Mouse (Mus musculus) large intestine, adult 2 months (tissue): ENCODE data around the gene Myh1. TPM values are rescaled to one million over a fixed set of nuclear protein-coding genes. Genes with fewer than 3 reads are reported as not detected.

Experiments
- DNase-seq: peaks from one replicate; pipeline ENCODE4 v3.0.0-alpha.2; 2012; ENCODE audit warnings: low read depth, low spot score
- WGBS: fragments of 180-500 bp; shearing (Covaris S2); methylation state at CpG from one replicate; pipeline ENCODE4 v1.1.7; 2018; 5-methylcytosine and 5-hydroxymethylcytosine counted together
- polyA plus RNA-seq: library from polyadenylated mRNA; depleted of rRNA; stranded (reverse); fragments of >200 nt; gene quantifications from 2 replicates; pipeline ENCODE4 v1.2.3, GENCODE M21; 2012; rRNA removed

Gene Myh1
- polyA plus RNA-seq, 1 experiment, result 0.02 TPM

DNA sequence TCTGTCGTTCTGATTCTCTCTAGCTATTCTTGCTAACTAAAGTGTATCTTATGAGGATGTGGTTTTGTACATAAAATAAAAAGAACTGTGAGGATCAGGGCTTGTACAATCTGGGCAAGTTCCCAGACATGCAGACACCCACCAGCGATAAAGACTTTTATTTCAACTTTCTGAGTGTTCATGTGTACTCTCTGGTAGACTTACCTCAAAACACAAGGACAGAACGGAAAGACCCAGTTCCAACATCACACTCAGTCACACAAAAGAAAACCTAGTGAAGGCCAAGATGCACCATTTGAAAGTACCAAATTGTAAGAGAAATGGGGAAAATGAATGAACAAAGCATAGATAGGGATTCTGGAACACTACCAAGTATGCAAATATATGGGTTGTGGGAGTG is 28.9 kb downstream of the Myh1 start:
- DNase-seq, result no peak
- 80% methylated on average over 3 of the region's 3 CpGs for WGBS

DNA sequence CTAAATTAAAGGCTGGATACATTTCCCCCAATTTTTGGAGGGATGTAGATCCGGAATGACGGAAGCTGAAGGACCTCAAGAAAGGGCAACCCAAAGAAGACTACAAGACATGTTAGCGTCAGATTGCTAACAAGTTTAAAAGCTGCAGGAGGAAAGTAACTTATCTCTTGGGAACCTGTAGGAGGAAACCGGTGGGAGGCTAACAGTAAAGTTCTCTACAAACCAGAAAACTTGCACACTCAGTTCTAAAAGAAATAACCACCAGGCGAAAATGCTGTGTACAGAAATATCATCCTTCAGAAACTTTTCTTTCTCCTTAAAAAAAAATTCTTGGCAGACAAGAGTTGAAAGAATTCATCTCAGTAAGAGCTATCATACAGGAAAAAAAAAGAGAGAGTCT is 29.3 kb downstream of the Myh1 start:
- DNase-seq, result no peak
- WGBS, result 77% methylated on average over 5 of the region's 5 CpGs

DNA sequence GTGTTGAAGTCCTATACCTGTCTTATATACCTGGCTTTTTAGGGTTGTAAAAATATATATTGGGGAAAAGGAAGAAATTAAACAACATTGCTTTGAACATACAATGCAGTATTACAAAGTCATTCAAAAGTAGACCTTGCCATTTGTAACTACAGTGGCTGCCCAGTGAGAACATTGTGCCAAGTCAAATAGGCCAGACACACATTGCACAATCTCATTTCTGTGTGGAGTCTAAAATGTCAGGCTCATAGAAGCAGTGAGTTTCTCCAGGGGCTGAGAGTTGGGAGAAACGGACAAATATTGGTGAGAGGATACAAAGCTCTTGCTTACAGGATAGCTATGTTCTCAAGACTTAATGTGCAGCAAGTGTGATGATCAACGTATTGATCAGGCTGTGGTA is 30.1 kb downstream of the Myh1 start:
- no peak for DNase-seq
- 58% methylated on average over 2 of the region's 2 CpGs for WGBS

DNA sequence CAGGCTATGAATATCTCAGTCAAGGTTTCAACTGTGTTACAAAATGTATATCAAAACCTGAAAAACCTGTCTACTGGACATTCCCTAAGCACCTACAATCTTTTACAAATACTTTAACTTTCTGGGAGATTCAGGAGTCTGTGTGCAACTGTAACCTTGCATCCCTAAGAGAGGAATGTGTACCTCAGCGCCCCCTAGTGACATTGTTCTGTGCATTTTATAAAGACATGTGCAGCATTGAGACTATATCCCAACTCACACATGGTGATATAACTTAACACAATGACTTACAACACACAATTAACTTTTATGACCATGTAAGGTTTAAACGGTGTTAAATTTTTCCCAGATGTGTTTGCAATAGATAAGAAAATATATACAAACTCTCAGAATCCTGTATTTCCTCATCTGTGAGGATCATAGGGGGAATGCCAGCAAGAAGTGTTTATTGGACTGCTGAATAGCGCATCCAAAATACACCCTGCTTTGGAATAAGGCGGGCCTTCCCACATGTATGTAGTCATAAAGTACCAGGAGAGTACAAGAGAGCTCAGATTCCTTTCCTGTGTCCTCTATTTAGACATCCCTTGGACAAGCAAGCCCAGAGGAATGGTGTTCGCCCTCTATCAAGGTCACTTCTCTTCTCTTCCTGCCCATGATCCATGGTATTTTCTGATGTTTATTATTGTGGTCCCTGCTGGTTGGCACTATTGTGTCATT is 35.9 kb downstream of the Myh1 start:
- 35% methylated on average over 5 of the region's 5 CpGs for whole genome bisulfite sequencing
- no peak for DNase-seq

DNA sequence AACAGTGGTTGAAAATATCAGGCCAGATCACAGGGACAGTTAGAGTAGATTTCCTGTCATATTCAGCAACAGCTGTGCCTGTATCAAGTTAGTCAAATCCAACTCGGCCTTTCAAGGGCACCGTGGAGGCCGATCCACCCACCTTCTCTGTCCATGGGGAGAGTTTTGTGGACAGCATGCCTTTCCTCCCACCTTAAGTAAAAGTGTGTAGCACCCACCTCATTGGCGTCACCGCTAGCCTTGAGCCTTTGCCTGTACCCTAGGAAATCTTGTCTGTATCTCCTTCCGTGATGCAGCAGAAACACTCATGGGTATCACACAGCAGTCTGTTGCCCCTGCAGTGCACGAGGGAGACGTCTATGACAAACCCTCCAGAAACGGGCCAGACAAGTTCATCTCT is 36.9 kb downstream of the Myh1 start:
- DNase-seq, result no peak
- 85% methylated on average over 9 of the region's 9 CpGs for WGBS

DNA sequence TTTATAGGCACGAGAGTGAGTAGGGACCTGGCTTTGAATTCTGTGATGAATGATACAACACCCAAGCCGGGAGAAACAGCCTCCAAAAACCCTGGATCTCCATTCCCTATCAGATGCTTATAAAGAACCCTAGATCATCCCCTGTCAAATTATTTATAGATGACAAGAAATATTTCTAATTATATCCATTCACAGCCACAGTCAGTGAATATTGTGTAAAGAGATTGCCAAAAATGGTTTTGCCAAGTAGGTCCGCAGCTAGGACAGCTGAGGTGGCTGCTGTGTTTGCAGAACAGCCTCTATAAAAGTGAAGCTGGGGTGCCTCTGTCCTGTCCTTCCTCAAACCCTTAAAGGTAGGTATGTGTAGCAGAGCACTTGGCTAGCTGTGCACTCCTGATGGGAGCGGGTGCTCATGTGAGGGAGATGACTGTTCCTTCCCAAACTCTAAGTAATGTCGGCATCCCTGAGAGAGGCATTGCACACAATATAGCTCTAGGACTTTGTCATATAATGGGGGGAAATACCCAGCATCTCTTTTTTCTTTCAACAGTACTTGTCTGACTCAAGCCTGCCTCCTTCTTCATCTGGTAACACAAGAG is 37.7 kb downstream of the Myh1 start, which contains the start of gene Myh4:
TSS of gene Myh4 (plus strand) at position 549 of the 599 bp plus-strand sequence.
- DNase-seq, result no peak
- 68% methylated on average over 5 of the region's 5 CpGs for WGBS

DNA sequence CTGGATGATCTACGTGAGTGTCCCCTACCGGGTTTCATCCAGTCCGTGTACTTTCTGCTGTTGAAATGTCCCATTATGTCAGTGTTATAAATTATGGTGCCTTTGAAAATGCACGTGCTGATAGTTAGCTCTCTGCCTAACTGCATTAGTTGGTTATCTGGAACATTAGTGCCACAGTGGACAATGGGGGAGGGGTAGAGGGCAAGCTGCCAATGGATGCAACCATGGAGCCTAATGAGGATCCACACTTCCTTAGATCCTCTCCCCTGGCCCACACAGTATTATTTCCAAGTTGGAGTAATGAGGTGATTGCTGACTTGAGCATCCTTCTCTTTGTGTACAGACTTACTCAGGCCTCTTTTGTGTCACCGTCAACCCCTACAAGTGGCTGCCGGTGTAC is 41.2 kb downstream of the Myh1 start:
- no peak for DNase-seq

DNA sequence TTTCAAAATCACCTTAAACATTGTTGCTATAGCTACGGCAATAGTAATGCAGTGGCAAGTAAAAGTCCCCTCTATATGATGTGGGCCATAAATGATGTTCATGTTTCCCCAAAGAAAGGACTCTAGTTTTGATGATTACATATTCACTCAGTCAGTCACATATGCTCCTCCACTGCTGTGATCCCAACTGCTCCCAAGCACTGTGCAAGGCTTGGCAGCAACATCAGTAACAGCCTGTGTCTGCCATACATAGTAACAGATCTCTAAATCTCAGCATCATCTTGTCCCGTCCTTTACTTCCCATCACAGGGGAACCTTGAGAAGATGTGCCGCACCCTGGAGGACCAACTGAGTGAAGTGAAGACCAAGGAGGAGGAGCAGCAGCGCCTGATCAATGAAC is 53.8 kb downstream of the Myh1 start:
- 89% methylated on average over 4 of the region's 4 CpGs for WGBS
- DNase-seq, result no peak

More for the DNA sequence above, 41.2 kb downstream of the Myh1 start:
- 87% methylated on average over 6 of the region's 6 CpGs for WGBS

DNA sequence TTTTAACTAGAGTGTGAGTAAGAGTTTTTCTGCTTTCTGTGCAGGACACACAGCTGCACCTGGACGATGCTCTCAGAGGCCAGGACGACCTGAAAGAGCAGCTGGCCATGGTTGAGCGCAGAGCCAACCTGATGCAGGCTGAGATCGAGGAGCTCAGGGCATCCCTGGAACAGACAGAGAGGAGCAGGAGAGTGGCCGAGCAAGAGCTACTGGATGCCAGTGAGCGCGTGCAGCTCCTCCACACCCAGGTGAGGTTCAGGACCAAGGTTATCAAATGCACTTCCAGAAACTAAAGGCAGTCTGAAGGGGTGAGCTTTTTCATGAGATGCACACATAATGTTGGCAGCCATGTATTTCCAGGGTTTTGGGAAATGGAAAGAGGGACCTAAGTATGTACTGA is 57.2 kb downstream of the Myh1 start:
- 77% methylated on average over 7 of the region's 7 CpGs for WGBS
- no peak for DNase-seq

DNA sequence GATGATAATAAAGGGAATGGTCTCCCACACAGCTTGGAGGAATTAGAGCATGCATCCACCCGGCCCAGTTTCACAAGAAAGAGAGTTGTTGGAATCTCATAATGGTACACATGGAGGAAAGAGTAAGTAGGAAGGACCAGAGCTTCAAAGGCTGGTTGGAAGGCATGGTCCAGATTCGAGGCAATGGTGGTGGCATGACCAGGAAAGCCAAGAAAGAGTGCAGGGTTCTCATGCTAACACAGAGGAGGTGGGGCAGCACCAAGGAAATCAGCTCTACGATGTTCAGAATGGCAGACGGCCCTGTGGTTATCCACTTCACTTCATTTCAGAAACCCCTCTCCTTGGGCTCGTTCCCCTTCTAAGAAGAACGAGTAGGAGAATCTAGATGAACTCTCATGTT is 61.1 kb downstream of the Myh1 start:
- 75% methylated on average over 6 of the region's 6 CpGs for WGBS

More for the DNA sequence above, 61.1 kb downstream of the Myh1 start:
- no peak for DNase-seq

Other genes with a start within 250 kb of the Myh1 start
- 242 and 363 TPM in 2 replicates for gene Tmem238l, start 243.4 kb upstream of the Myh1 start, polyA plus RNA-seq
- 5.3 and 7.6 TPM in 2 replicates for gene Tmem220, start 174.9 kb upstream of the Myh1 start, polyA plus RNA-seq
- gene Adprm, start 147.5 kb upstream of the Myh1 start, polyA plus RNA-seq, result 21.1 and 32.6 TPM in 2 replicates
- gene Sco1, start 147.4 kb upstream of the Myh1 start, polyA plus RNA-seq, result 13.1 and 13.4 TPM in 2 replicates
- 0.01 and 0.07 TPM in 2 replicates for gene Myh3, start 121.8 kb upstream of the Myh1 start, polyA plus RNA-seq
- gene Myh2, start 29.0 kb upstream of the Myh1 start, polyA plus RNA-seq, result 0.04 TPM in 1 of 2 replicates, not detected in the other
- 0.03 and 0.26 TPM in 2 replicates for gene Myh4, start 38.0 kb downstream of the Myh1 start, polyA plus RNA-seq
- gene Myh8, start 77.1 kb downstream of the Myh1 start, polyA plus RNA-seq, result not detected in 2 replicates
- not detected in 2 replicates for gene Myh13, start 121.6 kb downstream of the Myh1 start, polyA plus RNA-seq